Mouse (Mus musculus): ENCODE results near the gene Ager.

Ager gene

GRCm38 (mm10) chr17:34632261-34632691 lies 34.6 kb downstream of the Ager start:
- peak; percentile 86 to 91 for DNase-seq

- DNase-seq, result no peak
These were observed 38.0 kb downstream of the Ager start for GRCm38 (mm10) chr17:34635671-34636070.

- DNase-seq, result no peak
These were observed 39.8 kb downstream of the Ager start for GRCm38 (mm10) chr17:34637459-34637858.

- DNase-seq, result peak in 1 of 2 experiments; percentile 28
These were observed 42.0 kb downstream of the Ager start for GRCm38 (mm10) chr17:34639461-34640255.

- peak; percentile 86 to 90 for DNase-seq
These were observed 43.3 kb downstream of the Ager start for GRCm38 (mm10) chr17:34640778-34641601.

GRCm38 (mm10) chr17:34641945-34642344 lies 44.3 kb downstream of the Ager start:
- DNase-seq, result no peak

- peak in 1 of 2 experiments; percentile 16 for DNase-seq
These were observed 45.7 kb downstream of the Ager start for GRCm38 (mm10) chr17:34643379-34643778.

GRCm38 (mm10) chr17:34643944-34644343 lies 46.3 kb downstream of the Ager start:
- peak; percentile 76 to 79 for DNase-seq

GRCm38 (mm10) chr17:34644608-34645007 lies 46.9 kb downstream of the Ager start, which contains the start of gene Fkbpl:
Gene Fkbpl, plus strand, starts transcription at chr17:34644764.
- DNase-seq, result peak; percentile 95 to 97

- DNase-seq, result peak in 1 of 2 experiments; percentile 22
These were observed 47.7 kb downstream of the Ager start for GRCm38 (mm10) chr17:34645256-34645829.

- DNase-seq, result peak in 1 of 2 experiments; percentile 56
These were observed 48.3 kb downstream of the Ager start for GRCm38 (mm10) chr17:34645831-34646511.

GRCm38 (mm10) chr17:34646906-34647787 lies 49.5 kb downstream of the Ager start, which contains the start of gene Atf6b:
Gene Atf6b, plus strand, starts transcription at chr17:34647146.
- peak; percentile 92 to 98 for DNase-seq

GRCm38 (mm10) chr17:34648141-34648890 lies 50.7 kb downstream of the Ager start:
- peak in 1 of 2 experiments; percentile 16 for DNase-seq

- DNase-seq, result peak in 1 of 2 experiments; percentile 14
These were observed 51.6 kb downstream of the Ager start for GRCm38 (mm10) chr17:34649106-34649864.

Data from cerebellum, adult 18-20 months (tissue).